Mouse (Mus musculus): ENCODE results near the gene Galntl6. TPM values are rescaled to one million over a fixed set of nuclear protein-coding genes. Genes with fewer than 3 reads are reported as not detected.

Galntl6 gene
- polyA plus RNA-seq, 1 experiment from 2014 or later = not detected

DNA sequence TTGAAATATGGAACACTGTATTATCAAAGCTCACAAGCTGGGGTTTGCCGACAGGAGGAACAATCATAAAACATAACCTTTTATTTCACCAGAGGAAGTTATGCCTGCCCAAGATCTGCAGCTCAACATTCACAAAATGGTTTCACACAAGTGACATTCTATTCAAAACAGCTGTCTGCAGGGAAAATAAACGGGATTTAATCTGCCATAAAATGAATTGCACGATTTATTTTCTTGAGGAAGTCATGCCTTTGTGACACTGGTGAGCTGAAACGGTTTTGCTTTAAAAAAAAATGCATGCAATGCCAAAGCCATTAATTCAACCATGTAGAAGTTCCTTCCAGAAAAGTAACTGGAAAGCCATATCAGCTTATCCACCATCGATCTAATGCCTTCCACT lies 494.0 kb downstream of the Galntl6 start:
- no peaks in the 10 kb centered on the region for H3K9me3 ChIP-seq (replicated peaks; ENCODE audit: control insufficient read depth, low read length)
- ATAC-seq (ENCODE audit: low read depth) = no peak
- H3K4me2 ChIP-seq (ENCODE audit: low read depth, low read length) = no peak overlapping the region
- 42% methylated on average over 5 of the region's 5 CpGs for WGBS (ENCODE audit: insufficient replicate concordance)
- H3K36me3 ChIP-seq (ENCODE audit: control insufficient read depth, insufficient read depth) = no peaks in the 10 kb centered on the region
- no peaks in the 10 kb centered on the region for H3K27me3 ChIP-seq (ENCODE audit: control insufficient read depth, insufficient read depth, low read depth, low read length)
- H3K27ac ChIP-seq (ENCODE audit: low read length) = no peak overlapping the region
- H3K4me1 ChIP-seq (ENCODE audit: control insufficient read depth, low read depth, low read length) = no peaks in the 10 kb centered on the region
- no peak overlapping the region for H3K9ac ChIP-seq (ENCODE audit: low read depth, low read length)
- no peak overlapping the region for H3K4me3 ChIP-seq (ENCODE audit: low read depth, low read length)

DNA sequence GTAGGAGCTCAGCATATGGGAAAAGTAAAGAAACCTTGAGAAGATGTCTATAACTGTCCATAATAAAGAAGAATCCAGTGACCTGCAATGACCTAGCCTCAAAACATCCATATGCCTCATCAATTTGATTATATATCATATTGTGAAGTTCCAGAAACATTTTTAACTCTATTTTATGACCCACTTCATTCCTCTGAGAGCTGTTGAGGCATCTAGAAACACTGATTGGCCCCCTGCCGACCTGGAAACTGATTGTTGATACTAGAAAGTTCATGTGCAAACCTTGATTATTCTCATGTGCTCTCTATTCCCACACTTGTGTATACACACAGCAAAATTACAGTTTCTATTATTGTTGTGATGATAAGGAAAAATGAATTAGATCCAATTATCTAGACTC lies 494.9 kb downstream of the Galntl6 start:
- H3K4me3 ChIP-seq (ENCODE audit: low read depth, low read length) = no peak overlapping the region
- H3K9me3 ChIP-seq (replicated peaks; ENCODE audit: control insufficient read depth, low read length) = no peaks in the 10 kb centered on the region
- H3K36me3 ChIP-seq (ENCODE audit: control insufficient read depth, insufficient read depth) = no peaks in the 10 kb centered on the region
- no peak overlapping the region for H3K27ac ChIP-seq (ENCODE audit: low read length)
- ATAC-seq (ENCODE audit: low read depth) = no peak
- 29% methylated on average over 1 of the region's 1 CpGs for WGBS (ENCODE audit: insufficient replicate concordance)
- no peaks in the 10 kb centered on the region for H3K4me1 ChIP-seq (ENCODE audit: control insufficient read depth, low read depth, low read length)
- no peaks in the 10 kb centered on the region for H3K27me3 ChIP-seq (ENCODE audit: control insufficient read depth, insufficient read depth, low read depth, low read length)
- no peak overlapping the region for H3K9ac ChIP-seq (ENCODE audit: low read depth, low read length)
- no peak overlapping the region for H3K4me2 ChIP-seq (ENCODE audit: low read depth, low read length)

DNA sequence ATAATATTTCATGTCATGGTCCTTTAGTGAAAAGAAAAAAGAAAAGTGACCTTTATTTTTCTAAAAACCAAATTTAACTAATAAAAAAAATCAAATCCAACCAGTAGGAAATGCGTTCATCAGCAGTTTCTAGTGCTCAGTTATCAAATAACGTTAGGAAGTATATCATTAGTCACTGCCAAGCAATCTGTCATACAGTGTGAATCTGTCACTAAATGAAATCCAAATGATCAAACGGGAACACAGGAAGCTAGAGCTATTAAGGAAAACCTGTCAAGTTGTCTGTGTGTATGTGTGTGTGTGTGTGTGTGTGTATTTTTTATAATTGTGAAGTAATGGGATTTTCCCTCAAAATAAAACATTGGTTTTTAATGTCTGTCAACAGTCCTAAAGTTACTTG lies 515.9 kb downstream of the Galntl6 start:
- 42% methylated on average over 3 of the region's 3 CpGs for WGBS (ENCODE audit: insufficient replicate concordance)
- no peaks in the 10 kb centered on the region for H3K27me3 ChIP-seq (ENCODE audit: control insufficient read depth, insufficient read depth, low read depth, low read length)
- H3K9ac ChIP-seq (ENCODE audit: low read depth, low read length) = no peak overlapping the region

DNA sequence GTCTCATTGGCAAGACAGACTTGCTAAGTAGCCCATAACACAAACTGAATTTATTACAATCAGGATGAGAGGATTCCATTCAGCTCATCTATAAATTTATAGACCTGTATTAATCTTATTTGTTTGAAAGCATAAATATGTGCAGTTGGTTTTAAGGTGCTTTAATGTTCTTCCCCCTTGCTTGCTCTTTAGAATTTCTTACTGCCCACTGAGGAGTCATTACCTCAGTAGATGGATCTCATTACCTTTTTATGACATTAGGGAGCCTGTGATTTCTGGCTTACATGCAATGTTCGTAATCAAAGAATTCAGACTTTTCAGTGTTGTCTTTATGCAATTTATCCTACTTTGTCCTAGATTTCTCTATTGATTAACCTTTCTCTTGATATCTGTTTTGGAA lies 516.6 kb downstream of the Galntl6 start:
- WGBS (ENCODE audit: insufficient replicate concordance) = 54% methylated on average over 1 of the region's 1 CpGs
- Histone ChIP-seq H3K27me3 (ENCODE audit: control insufficient read depth, insufficient read depth, low read depth, low read length) (no peaks in the 10 kb centered on the region), H3K4me2 (ENCODE audit: low read depth, low read length) (no peak overlapping the region), H3K4me3 (ENCODE audit: low read depth, low read length) (no peak overlapping the region), H3K27ac (ENCODE audit: low read length) (no peak overlapping the region), H3K9me3 (replicated peaks; ENCODE audit: control insufficient read depth, low read length) (no peaks in the 10 kb centered on the region; the same call in 1 of the 2 replicates), H3K9ac (ENCODE audit: low read depth, low read length) (no peak overlapping the region), H3K36me3 (ENCODE audit: control insufficient read depth, insufficient read depth) (no peaks in the 10 kb centered on the region), H3K4me1 (ENCODE audit: control insufficient read depth, low read depth, low read length) (no peaks in the 10 kb centered on the region)
- ATAC-seq (ENCODE audit: low read depth) = no peak

More for the DNA sequence above, 515.9 kb downstream of the Galntl6 start:
- Histone ChIP-seq H3K4me2 (ENCODE audit: low read depth, low read length) (no peak overlapping the region), H3K36me3 (ENCODE audit: control insufficient read depth, insufficient read depth) (no peaks in the 10 kb centered on the region), H3K4me3 (ENCODE audit: low read depth, low read length) (no peak overlapping the region), H3K9me3 (replicated peaks; ENCODE audit: control insufficient read depth, low read length) (no peaks in the 10 kb centered on the region; the same call in 1 of the 2 replicates), H3K27ac (ENCODE audit: low read length) (no peak overlapping the region), H3K4me1 (ENCODE audit: control insufficient read depth, low read depth, low read length) (no peaks in the 10 kb centered on the region)
- ATAC-seq (ENCODE audit: low read depth) = no peak

DNA sequence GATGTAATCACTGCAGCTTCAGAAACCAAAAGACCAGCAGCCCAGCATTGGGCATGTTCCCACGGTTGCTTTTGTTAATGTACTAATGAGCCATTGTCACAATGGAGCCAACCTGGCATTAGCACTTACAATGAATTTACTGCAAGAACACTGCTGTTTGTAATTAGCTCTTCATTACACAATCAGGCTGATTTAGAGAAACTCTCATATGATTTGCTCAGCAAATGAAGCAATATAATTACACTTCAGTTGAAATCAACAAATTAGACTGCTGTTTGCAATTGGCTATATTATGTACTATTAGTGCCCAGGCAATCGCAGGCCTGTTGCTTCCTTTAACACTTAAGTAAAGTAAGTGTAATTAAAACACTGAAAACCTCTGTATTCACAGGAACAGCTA lies 540.1 kb downstream of the Galntl6 start:
- no peak for ATAC-seq (ENCODE audit: low read depth)
- no peaks in the 10 kb centered on the region for H3K27me3 ChIP-seq (ENCODE audit: control insufficient read depth, insufficient read depth, low read depth, low read length)
- H3K36me3 ChIP-seq (ENCODE audit: control insufficient read depth, insufficient read depth) = no peaks in the 10 kb centered on the region
- no peaks in the 10 kb centered on the region for H3K9me3 ChIP-seq (replicated peaks; ENCODE audit: control insufficient read depth, low read length)
- no peak overlapping the region for H3K4me2 ChIP-seq (ENCODE audit: low read depth, low read length)
- H3K27ac ChIP-seq (ENCODE audit: low read length) = no peak overlapping the region
- H3K4me3 ChIP-seq (ENCODE audit: low read depth, low read length) = no peak overlapping the region
- WGBS (ENCODE audit: insufficient replicate concordance) = 65% methylated on average over 2 of the region's 2 CpGs
- no peak overlapping the region for H3K9ac ChIP-seq (ENCODE audit: low read depth, low read length)
- no peaks in the 10 kb centered on the region for H3K4me1 ChIP-seq (ENCODE audit: control insufficient read depth, low read depth, low read length)

DNA sequence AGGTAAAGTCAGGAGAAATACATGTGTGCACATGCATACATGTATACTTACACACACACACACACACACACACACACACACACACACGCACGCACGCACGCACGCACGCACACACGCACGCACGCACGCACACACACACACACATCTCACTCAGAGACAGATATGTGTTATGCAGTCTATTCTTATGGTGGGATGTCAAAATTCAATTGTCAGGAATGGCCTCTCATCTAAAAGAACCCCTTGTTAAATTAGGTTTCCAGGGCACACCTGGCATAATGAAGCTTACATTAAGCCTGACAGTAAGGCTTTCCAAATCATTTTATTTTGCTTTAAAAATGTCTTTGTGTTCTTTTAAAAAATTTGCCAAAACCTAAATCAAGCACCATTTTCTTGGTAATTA lies 540.5 kb downstream of the Galntl6 start:
- WGBS (ENCODE audit: insufficient replicate concordance) = 61% methylated on average over 10 of the region's 10 CpGs
- no peak for ATAC-seq (ENCODE audit: low read depth)
- H3K4me2 ChIP-seq (ENCODE audit: low read depth, low read length) = no peak overlapping the region

DNA sequence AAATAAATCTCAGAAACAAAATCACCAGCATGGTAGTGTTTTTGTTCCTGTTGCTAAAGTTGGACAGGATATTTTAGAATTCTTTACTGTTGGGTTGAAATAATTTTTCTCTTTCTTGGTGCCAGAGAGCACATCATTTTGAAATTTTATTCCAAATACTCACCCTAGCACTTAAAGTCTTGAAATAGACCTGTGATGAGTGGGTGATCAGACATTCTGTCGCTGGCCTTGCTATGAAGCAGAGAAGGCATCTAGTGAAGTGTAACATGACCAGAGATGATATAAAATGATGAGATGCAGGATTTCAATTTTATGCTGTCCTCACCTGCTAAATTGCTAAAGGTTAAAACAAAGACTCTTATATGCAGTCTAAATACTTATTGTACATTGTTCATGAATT lies 581.3 kb downstream of the Galntl6 start:
- Histone ChIP-seq H3K4me3 (ENCODE audit: low read depth, low read length) (no peak overlapping the region), H3K9me3 (replicated peaks; ENCODE audit: control insufficient read depth, low read length) (no peaks in the 10 kb centered on the region), H3K36me3 (ENCODE audit: control insufficient read depth, insufficient read depth) (no peaks in the 10 kb centered on the region), H3K4me1 (ENCODE audit: control insufficient read depth, low read depth, low read length) (no peaks in the 10 kb centered on the region), H3K27ac (ENCODE audit: low read length) (no peak overlapping the region), H3K27me3 (ENCODE audit: control insufficient read depth, insufficient read depth, low read depth, low read length) (no peaks in the 10 kb centered on the region), H3K9ac (ENCODE audit: low read depth, low read length) (no peak overlapping the region), H3K4me2 (ENCODE audit: low read depth, low read length) (no peak overlapping the region)
- no peak for ATAC-seq (ENCODE audit: low read depth)
- 44% methylated on average over 1 of the region's 1 CpGs for WGBS (ENCODE audit: insufficient replicate concordance)

More for the DNA sequence above, 540.5 kb downstream of the Galntl6 start:
- Histone ChIP-seq H3K27ac (ENCODE audit: low read length) (no peak overlapping the region), H3K9ac (ENCODE audit: low read depth, low read length) (no peak overlapping the region), H3K9me3 (replicated peaks; ENCODE audit: control insufficient read depth, low read length) (no peaks in the 10 kb centered on the region), H3K27me3 (ENCODE audit: control insufficient read depth, insufficient read depth, low read depth, low read length) (no peaks in the 10 kb centered on the region), H3K4me3 (ENCODE audit: low read depth, low read length) (no peak overlapping the region), H3K36me3 (ENCODE audit: control insufficient read depth, insufficient read depth) (no peaks in the 10 kb centered on the region), H3K4me1 (ENCODE audit: control insufficient read depth, low read depth, low read length) (no peaks in the 10 kb centered on the region)

DNA sequence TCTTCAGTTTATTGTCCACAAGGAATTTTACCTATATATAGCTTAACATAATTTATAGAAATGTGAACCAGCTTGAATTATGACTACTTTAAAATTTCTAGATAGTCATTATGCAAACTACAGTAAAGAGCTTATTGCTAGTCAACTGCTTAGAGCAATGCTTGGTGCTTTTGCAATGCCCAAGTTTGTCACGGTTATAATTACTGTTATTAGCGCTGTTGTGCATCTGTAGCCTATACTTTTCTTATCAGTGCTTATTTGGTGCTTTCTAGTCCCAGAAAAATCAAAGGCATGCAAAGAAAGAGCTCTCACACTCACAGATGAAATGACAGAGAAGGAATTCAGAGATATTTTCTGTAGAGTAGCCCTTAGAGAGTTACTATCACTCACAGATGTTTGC lies 599.0 kb downstream of the Galntl6 start:
- Histone ChIP-seq H3K36me3 (ENCODE audit: control insufficient read depth, insufficient read depth) (no peaks in the 10 kb centered on the region), H3K4me2 (ENCODE audit: low read depth, low read length) (no peak overlapping the region), H3K9me3 (replicated peaks; ENCODE audit: control insufficient read depth, low read length) (no peaks in the 10 kb centered on the region), H3K4me3 (ENCODE audit: low read depth, low read length) (no peak overlapping the region), H3K9ac (ENCODE audit: low read depth, low read length) (no peak overlapping the region), H3K27ac (ENCODE audit: low read length) (no peak overlapping the region), H3K27me3 (ENCODE audit: control insufficient read depth, insufficient read depth, low read depth, low read length) (no peaks in the 10 kb centered on the region), H3K4me1 (ENCODE audit: control insufficient read depth, low read depth, low read length) (no peaks in the 10 kb centered on the region)
- ATAC-seq (ENCODE audit: low read depth) = no peak
- 68% methylated on average over 2 of the region's 2 CpGs for WGBS (ENCODE audit: insufficient replicate concordance)

DNA sequence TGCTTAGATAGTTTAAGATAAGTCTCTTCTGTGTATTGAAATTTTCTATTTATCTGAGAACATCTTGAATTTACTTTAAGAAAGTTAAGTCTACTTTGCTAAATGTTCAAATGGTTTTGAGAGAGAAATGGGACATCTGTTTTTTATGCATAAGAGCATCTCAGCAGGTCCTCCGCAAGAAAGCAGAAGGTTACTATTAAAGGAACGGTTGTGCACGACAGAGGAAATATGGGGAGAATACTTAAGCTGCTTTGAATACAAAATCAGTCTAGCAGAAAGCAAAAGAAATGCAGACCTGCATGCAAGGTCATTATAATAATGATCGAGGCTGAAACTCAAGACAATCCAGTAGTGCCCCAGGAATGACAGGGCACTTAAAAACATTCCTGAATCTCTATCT lies 621.0 kb downstream of the Galntl6 start:
- Histone ChIP-seq H3K27ac (ENCODE audit: low read length) (no peak overlapping the region), H3K36me3 (ENCODE audit: control insufficient read depth, insufficient read depth) (no peaks in the 10 kb centered on the region), H3K4me2 (ENCODE audit: low read depth, low read length) (no peak overlapping the region), H3K4me1 (ENCODE audit: control insufficient read depth, low read depth, low read length) (no peaks in the 10 kb centered on the region), H3K9me3 (replicated peaks; ENCODE audit: control insufficient read depth, low read length) (no peaks in the 10 kb centered on the region), H3K27me3 (ENCODE audit: control insufficient read depth, insufficient read depth, low read depth, low read length) (no peaks in the 10 kb centered on the region), H3K4me3 (ENCODE audit: low read depth, low read length) (no peak overlapping the region), H3K9ac (ENCODE audit: low read depth, low read length) (no peak overlapping the region)
- no peak for ATAC-seq (ENCODE audit: low read depth)
- WGBS (ENCODE audit: insufficient replicate concordance) = 67% methylated on average over 4 of the region's 4 CpGs

DNA sequence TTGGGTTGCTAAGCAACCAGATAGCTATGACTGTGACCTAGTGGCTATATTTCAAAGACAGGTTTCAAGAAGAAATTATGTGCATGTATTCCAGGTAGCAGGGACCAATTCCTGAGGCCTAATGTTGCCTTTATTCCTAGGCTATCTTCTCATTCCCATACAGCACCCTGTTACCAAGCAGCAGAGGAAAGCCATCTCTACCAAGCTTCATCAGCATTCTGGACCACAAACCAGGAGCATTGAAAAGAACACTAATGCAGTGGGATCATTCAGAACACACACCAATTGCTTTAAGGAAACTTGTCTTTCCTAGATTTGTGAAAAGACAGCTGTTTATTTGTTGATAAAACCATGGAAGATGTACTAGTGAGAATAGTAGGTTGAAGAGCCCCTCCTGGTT lies 622.4 kb downstream of the Galntl6 start:
- H3K36me3 ChIP-seq (ENCODE audit: control insufficient read depth, insufficient read depth) = no peaks in the 10 kb centered on the region
- H3K9ac ChIP-seq (ENCODE audit: low read depth, low read length) = no peak overlapping the region
- no peaks in the 10 kb centered on the region for H3K27me3 ChIP-seq (ENCODE audit: control insufficient read depth, insufficient read depth, low read depth, low read length)
- H3K9me3 ChIP-seq (replicated peaks; ENCODE audit: control insufficient read depth, low read length) = no peaks in the 10 kb centered on the region
- H3K27ac ChIP-seq (ENCODE audit: low read length) = no peak overlapping the region
- no peak overlapping the region for H3K4me3 ChIP-seq (ENCODE audit: low read depth, low read length)
- no peak for ATAC-seq (ENCODE audit: low read depth)
- H3K4me2 ChIP-seq (ENCODE audit: low read depth, low read length) = no peak overlapping the region
- H3K4me1 ChIP-seq (ENCODE audit: control insufficient read depth, low read depth, low read length) = no peaks in the 10 kb centered on the region

All from liver, embryonic 16.5 days (tissue).